Mouse (Mus musculus): ENCODE measurements around the gene Tm2d3. TPM values are rescaled to one million over a fixed set of nuclear protein-coding genes. Genes with fewer than 3 reads are reported as not detected.

The Tm2d3 gene
- 49.3 and 50.6 TPM in 2 replicates for total RNA-seq (2017)

DNA sequence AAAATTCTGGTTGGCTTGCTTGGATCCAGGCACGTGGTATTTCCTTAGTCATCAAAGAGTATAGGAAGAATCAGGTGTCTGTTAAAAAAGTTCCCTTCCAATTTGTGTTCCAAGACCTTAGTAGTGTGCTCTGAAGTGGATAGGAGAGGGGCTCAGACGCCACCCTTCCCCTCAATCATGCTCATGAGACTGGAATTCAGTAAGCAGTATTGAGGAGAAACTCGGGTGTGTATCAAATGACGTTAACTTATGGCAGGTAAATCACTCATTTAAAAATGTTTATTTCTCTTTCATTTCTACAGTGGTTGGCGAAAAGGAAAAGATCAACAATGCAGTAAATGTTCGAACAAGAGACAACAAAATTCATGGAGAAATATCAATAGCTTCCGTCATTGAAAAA lies at the start of gene Tm2d3:
Tm2d3 (plus strand) TSS at position 301 of the 400 bp plus-strand sequence.
- ATAC-seq (replicated peaks in 1 of 2; ENCODE audit: insufficient read depth in 1 of 2, low FRiP score in 2 of 2, low TSS enrichment in 1 of 2, low read depth in 1 of 2, poor library complexity in 2 of 2, severe bottlenecking in 2 of 2): no peak

- no peak for ATAC-seq (replicated peaks in 1 of 2; ENCODE audit: insufficient read depth in 1 of 2, low FRiP score in 2 of 2, low TSS enrichment in 1 of 2, low read depth in 1 of 2, poor library complexity in 2 of 2, severe bottlenecking in 2 of 2)
These were observed 48.3 kb upstream of the Tm2d3 start for GRCm38 (mm10) chr7:65642371-65643304.

- no peak for ATAC-seq (replicated peaks in 1 of 2; ENCODE audit: insufficient read depth in 1 of 2, low FRiP score in 2 of 2, low TSS enrichment in 1 of 2, low read depth in 1 of 2, poor library complexity in 2 of 2, severe bottlenecking in 2 of 2)
These were observed 47.0 kb upstream of the Tm2d3 start for GRCm38 (mm10) chr7:65643861-65644421.

- peak; percentile 89 to 90 for ATAC-seq (replicated peaks in 1 of 2; ENCODE audit: insufficient read depth in 1 of 2, low FRiP score in 2 of 2, low TSS enrichment in 1 of 2, low read depth in 1 of 2, poor library complexity in 2 of 2, severe bottlenecking in 2 of 2)
These were observed 46.2 kb upstream of the Tm2d3 start, which contains the start of gene Tarsl2 for GRCm38 (mm10) chr7:65644643-65645351. Gene Tarsl2, plus strand, starts transcription at chr7:65644898.

- ATAC-seq (replicated peaks in 1 of 2; ENCODE audit: insufficient read depth in 1 of 2, low FRiP score in 2 of 2, low TSS enrichment in 1 of 2, low read depth in 1 of 2, poor library complexity in 2 of 2, severe bottlenecking in 2 of 2): no peak
These were observed 45.0 kb upstream of the Tm2d3 start for GRCm38 (mm10) chr7:65645996-65646395.

GRCm38 (mm10) chr7:65650662-65651061 lies 40.3 kb upstream of the Tm2d3 start:
- ATAC-seq (replicated peaks in 1 of 2; ENCODE audit: insufficient read depth in 1 of 2, low FRiP score in 2 of 2, low TSS enrichment in 1 of 2, low read depth in 1 of 2, poor library complexity in 2 of 2, severe bottlenecking in 2 of 2): no peak; a peak in 1 of 4 replicates

DNA sequence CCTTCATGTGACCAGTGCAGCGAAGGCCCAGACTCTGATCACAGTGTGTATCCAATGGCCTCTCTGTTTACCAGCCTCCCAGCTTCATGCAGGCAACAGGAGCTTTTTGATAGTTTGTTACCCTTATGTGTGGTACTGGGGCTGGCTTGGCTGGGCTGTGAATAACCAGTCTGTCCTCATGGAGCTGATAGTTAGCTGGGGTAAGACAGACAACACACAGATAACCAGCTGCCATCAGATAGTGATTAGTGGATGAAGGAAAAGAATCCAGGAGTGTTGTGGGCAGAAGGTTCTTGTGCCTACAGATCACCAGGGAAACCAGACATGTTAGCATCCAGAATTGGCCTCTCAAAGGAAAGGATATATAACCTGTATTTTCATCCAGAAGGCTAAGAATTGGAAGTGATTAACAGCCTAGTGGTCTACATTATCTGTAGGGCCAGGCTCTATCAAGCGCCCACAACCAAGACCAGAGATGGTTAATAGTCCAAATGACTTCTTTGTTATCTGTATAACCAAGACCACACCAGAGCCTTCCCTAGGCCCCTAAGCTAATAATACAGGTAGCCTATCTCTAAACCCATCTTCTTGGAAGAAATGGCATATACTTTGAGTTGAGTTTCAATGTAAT lies 33.4 kb upstream of the Tm2d3 start:
- no peak; a peak in 1 of 4 replicates for ATAC-seq (replicated peaks in 1 of 2; ENCODE audit: insufficient read depth in 1 of 2, low FRiP score in 2 of 2, low TSS enrichment in 1 of 2, low read depth in 1 of 2, poor library complexity in 2 of 2, severe bottlenecking in 2 of 2)

- ATAC-seq (replicated peaks in 1 of 2; ENCODE audit: insufficient read depth in 1 of 2, low FRiP score in 2 of 2, low TSS enrichment in 1 of 2, low read depth in 1 of 2, poor library complexity in 2 of 2, severe bottlenecking in 2 of 2): no peak
These were observed 27.7 kb upstream of the Tm2d3 start for GRCm38 (mm10) chr7:65663225-65663790.

- ATAC-seq (replicated peaks in 1 of 2; ENCODE audit: insufficient read depth in 1 of 2, low FRiP score in 2 of 2, low TSS enrichment in 1 of 2, low read depth in 1 of 2, poor library complexity in 2 of 2, severe bottlenecking in 2 of 2): no peak
These were observed 27.1 kb upstream of the Tm2d3 start for GRCm38 (mm10) chr7:65663886-65664285.

- ATAC-seq (replicated peaks in 1 of 2; ENCODE audit: insufficient read depth in 1 of 2, low FRiP score in 2 of 2, low TSS enrichment in 1 of 2, low read depth in 1 of 2, poor library complexity in 2 of 2, severe bottlenecking in 2 of 2): no peak
These were observed 23.5 kb upstream of the Tm2d3 start for GRCm38 (mm10) chr7:65667491-65667890.

- ATAC-seq (replicated peaks in 1 of 2; ENCODE audit: insufficient read depth in 1 of 2, low FRiP score in 2 of 2, low TSS enrichment in 1 of 2, low read depth in 1 of 2, poor library complexity in 2 of 2, severe bottlenecking in 2 of 2): no peak
These were observed 12.9 kb upstream of the Tm2d3 start for GRCm38 (mm10) chr7:65678050-65678449.

GRCm38 (mm10) chr7:65678900-65679595 lies 11.9 kb upstream of the Tm2d3 start:
- ATAC-seq (replicated peaks in 1 of 2; ENCODE audit: insufficient read depth in 1 of 2, low FRiP score in 2 of 2, low TSS enrichment in 1 of 2, low read depth in 1 of 2, poor library complexity in 2 of 2, severe bottlenecking in 2 of 2): no peak

DNA sequence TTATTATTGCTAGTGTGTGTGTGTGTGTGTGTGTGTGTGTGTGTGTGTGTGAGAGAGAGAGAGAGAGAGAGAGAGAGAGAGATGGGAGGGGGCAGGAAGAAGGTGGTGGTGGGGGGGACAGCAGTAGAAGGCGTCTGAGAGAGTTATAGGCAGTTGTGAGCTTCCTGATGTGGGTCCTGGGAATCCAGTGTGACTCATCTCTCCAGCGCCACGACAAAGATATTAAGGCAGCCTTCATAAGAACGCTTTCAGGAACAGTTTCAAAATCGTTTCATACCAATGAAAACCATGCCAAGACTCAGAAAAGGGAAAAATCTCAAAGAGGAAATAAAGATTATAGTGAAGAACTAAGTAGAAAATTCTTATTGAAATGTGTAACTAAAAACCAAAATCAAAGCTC lies 9.8 kb upstream of the Tm2d3 start:
- no peak for ATAC-seq (replicated peaks in 1 of 2; ENCODE audit: insufficient read depth in 1 of 2, low FRiP score in 2 of 2, low TSS enrichment in 1 of 2, low read depth in 1 of 2, poor library complexity in 2 of 2, severe bottlenecking in 2 of 2)

DNA sequence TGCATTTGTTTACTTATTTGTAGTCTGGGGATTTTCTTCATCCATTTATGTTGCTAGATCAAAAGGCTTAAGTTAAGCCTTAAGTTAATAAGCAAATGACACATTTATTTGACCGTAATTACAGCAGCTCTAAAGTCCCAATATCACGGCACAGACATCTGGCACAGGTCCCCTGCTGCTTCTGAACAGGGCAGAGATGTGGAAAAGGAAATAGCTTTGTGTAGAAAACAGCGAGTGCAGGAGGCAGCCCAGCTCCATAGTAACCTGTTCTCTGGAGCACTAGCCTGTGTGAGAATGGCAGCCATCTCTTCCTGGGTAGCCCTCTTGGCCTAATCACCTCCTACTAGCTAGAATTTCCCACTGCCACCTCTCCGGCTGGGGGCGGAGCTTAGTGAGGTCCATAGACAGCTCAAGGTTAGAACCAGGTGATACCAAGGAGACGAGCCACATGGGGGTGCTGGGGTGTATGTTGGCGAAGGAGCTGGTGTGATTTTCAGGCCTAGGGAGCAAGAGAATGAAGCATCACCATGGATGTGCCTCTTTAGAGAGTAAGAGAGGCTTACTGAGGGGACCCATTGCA lies 6.6 kb upstream of the Tm2d3 start:
- ATAC-seq (replicated peaks in 1 of 2; ENCODE audit: insufficient read depth in 1 of 2, low FRiP score in 2 of 2, low TSS enrichment in 1 of 2, low read depth in 1 of 2, poor library complexity in 2 of 2, severe bottlenecking in 2 of 2): no peak

- ATAC-seq (replicated peaks in 1 of 2; ENCODE audit: insufficient read depth in 1 of 2, low FRiP score in 2 of 2, low TSS enrichment in 1 of 2, low read depth in 1 of 2, poor library complexity in 2 of 2, severe bottlenecking in 2 of 2): no peak
These were observed 4.3 kb upstream of the Tm2d3 start for GRCm38 (mm10) chr7:65686664-65687063.

DNA sequence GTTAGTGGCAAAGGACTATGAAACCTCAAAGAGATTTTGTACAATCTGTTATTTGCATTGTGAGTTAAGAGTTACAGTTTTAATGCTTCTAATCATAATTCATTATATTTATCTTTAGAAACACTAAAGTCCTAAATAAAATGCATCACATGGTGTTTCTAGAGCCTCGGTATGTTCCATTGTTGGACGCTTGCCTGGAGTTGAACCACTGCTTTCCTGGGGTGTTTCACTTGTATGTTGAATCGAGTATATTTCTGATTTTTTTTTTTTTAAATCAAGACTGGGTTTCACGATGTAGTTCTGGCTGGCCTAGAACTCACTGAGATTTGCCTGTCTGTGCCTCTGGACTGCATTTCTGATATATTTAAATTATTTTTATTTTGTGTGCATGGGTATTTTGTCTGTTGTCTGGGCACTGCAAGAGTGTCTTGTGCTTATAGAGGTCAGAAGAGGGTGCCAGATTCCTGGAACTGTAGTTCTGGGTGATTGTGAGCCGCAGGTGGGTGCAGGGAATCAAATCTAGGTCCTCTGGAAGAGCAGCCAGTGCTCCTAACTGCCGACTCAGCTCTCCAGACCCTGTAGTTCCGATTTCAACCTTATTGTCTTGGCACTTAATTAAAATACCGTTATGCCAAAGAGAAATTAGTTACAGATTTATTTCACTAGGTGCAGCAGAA lies 1.1 kb downstream of the Tm2d3 start:
- no peak for ATAC-seq (replicated peaks in 1 of 2; ENCODE audit: insufficient read depth in 1 of 2, low FRiP score in 2 of 2, low TSS enrichment in 1 of 2, low read depth in 1 of 2, poor library complexity in 2 of 2, severe bottlenecking in 2 of 2)
